Mouse (Mus musculus) lung, adult 18-20 months (tissue): ENCODE measurements around the gene Shcbp1l.
A peak's percentile ranks its signal among the peaks of the same experiment; 100 is the strongest.
"Not testable (repeated sequence)": the region's sequence is repeated elsewhere in the genome, so short reads cannot be mapped to it uniquely, and the experiment has no call there.

Experiments
- DNase-seq, 2 experiments: peaks; one replicate each; pipeline ENCODE4 v3.0.0; 2022; ENCODE audit warnings: mixed read lengths in 2 of 2

The Shcbp1l gene

GRCm38 (mm10) chr1:153424271-153424670, 691 bp upstream of the Shcbp1l start:
- no peak for DNase-seq

DNA sequence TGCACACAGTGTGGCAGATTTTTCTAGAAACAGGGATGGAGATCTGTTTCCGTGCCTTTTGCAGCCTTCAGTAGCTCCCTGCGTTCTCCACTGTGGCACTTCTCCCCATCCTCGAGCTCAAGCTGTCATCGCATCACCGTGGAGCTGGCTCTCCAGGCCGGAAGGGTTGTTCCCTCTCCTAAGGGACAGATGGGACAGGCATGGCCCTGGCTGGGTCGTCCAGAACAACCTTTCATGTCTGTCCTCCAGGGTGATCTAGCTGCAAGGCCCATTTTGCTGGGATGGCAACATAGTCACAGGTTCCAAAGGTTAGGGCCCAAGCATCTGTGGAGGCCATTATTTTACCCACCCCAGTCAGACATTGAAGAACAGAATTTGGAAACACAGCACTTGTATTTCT, 6.2 kb downstream of the Shcbp1l start:
- DNase-seq = no peak

- DNase-seq = no peak
Measured at GRCm38 (mm10) chr1:153431701-153432100, 6.7 kb downstream of the Shcbp1l start.

DNA sequence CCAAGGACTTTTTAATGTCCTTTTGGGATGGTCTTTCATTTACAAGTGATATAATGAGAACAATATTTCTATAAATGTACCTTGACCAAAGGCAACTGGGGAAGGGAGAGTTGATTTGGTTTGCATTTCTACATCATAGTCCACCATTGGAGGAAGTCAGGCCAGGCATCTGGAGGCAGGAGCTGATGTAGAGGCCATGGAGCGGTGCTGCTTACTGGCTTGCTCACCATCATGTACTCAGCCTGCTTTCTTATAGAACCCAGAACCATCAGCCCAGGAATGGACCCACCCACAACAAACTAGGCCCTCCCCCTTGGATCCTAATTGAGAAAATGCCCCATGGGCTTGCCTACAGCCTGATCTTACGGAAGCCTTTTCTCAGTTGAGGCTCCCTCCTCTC, 7.4 kb downstream of the Shcbp1l start:
- no peak for DNase-seq

DNA sequence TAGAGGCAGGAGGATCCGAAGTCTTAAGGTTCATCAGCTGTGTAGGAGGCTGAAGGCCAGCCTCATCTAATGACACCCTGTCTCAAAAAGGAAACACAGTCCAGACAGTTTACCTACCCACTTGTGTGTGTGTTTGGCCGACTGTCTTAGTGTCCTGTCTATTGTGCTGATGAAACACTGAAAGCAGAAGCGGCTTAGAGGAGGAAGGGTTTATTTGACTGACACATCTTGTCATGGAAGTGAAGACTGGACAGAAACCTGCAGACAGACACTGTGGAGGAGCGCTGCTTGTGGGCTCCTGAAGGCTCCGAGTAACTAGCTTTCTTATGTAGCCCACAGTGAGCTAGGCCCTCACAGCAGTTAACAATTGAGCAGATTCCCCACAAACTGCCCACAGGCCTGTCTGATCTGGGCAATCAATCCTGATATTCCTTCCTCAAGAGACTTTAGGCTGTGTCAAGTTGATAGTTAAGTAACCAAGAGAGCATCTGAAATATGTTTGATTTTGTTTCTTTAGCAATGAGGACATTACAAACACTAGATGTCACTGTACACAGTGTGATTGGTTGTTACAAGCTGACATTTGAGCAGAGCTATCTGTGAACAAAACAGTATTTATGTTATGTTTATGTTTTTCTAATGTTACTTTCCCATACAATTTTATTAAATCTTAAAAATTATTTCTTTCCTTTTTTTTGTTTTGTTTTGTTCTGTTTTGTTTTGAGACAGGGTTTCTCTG, 9.1 kb downstream of the Shcbp1l start:
- DNase-seq = no peak

- DNase-seq = no peak
Measured at GRCm38 (mm10) chr1:153437536-153437935, 12.6 kb downstream of the Shcbp1l start.

DNA sequence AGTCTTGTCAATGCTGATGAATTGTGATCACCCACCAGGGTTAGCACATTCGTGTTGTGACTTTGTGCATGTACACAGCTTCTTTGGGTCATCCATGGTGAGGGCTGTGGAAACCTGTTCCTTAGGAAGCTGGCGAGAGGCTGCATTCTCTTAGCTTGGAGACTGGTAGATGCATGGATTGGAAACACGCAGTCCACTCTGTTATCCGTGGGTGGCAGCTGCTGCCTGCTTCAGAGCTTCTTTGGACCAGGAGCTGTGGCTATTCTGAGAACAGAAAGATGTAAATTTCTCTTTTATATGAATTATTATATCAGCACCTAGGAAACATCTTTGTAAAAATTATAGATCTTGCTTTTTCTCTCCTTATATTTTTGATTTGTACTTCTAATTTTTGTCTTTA, 15.8 kb downstream of the Shcbp1l start:
- no peak for DNase-seq

GRCm38 (mm10) chr1:153441656-153442055, 16.7 kb downstream of the Shcbp1l start:
- no peak for DNase-seq

DNA sequence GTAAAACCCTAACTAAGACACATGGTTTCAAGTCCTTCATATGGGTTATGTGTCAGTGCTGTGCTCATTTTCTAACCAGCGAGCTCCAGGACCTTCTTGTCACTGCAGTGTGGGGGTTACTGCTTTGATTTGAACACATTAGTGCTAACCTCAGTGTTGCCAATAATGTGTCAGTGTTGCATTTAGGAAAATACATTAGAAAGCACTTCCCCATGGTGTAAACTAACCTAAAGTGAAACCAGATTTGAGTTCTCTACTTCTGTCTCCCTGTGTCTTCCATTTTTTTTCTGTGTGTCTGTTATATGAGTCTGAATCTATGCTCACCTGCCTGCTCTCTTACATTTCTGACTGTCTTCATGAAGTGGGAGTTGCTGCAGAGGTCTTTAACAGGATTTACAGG, 18.1 kb downstream of the Shcbp1l start:
- no peak for DNase-seq

GRCm38 (mm10) chr1:153443632-153444031, 18.7 kb downstream of the Shcbp1l start:
- DNase-seq = no peak

DNA sequence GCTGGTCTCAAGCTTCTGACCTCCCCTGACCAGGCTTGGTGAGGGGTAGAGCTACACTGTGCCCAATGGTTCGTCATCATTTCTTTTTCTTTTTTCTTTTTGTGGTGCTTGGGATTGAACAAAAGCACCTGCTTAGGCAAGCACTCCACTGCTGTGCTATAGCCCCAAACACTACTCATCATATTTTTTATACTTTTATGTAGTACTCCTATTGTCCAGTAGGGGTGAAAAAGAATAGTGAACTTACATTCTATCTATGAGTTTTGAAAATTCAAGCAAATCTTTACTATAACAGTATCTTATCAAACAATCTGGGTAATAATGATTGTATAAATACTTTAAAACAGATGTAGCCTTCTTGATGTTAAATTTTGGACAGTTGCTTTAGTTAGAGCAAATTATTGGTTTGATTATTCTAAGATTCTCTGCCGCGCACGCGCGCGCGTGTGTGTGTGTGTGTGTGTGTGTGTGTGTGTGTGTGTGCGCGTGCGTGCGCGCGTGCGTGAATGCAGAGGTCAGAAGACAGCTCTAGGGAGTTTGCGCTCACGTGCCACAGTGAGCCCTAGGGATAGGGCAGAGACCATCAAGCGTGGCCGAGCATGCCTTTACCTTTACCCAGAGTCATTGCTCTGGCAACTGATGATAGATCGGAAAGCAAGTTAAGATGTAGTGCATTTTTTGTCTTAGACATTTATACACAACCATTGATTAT, 21.3 kb downstream of the Shcbp1l start:
- no peak for DNase-seq

- peak; percentile 10 to 21 for DNase-seq
Measured at GRCm38 (mm10) chr1:153451237-153452154, 26.5 kb downstream of the Shcbp1l start.

DNA sequence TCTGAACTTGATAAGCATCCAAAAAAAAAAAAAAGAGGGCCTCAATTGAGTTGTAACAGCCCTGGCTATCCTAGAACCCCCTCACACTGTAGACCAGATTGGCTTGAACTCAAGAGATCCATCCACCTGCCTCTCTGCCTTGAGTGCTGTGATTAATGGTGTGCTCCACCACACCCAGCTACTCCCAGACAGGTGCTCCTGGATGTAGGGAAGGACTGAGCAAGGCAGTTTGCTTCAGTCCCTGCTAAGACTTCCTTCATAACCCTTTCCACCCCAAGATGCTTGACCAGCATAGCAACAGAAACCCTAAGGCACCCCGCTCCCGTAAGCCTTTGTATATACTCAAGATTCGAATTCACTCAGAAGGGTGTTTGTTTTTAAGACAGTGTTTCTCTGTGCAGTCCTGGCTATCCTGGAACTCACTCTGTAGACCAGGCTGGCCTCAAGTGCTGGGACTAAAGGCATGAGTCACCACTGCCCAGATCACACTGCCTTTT, 28.2 kb downstream of the Shcbp1l start:
- no peak for DNase-seq

GRCm38 (mm10) chr1:153456137-153456536, 31.2 kb downstream of the Shcbp1l start:
- DNase-seq = no peak

- DNase-seq = no peak
Measured at GRCm38 (mm10) chr1:153461796-153462195, 36.8 kb downstream of the Shcbp1l start.

DNA sequence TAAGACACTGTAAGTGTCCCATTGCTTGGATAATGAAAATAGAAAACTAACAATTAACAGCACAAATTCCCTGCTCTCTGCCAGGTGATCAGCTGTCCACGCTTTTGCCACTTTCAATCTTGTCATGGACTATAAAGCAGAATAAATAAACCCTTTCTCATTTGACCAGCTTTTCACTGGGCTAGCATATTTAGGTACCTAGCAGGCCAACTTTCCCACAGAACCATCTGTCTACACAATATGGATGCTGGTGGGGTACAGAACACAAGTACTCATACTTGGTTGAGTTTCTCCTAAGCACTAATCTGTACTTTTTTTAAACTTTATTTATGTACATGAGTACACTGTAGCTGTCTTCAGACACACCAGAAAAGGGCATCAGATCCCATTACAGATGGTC, 54.3 kb downstream of the Shcbp1l start:
- DNase-seq = no peak

DNA sequence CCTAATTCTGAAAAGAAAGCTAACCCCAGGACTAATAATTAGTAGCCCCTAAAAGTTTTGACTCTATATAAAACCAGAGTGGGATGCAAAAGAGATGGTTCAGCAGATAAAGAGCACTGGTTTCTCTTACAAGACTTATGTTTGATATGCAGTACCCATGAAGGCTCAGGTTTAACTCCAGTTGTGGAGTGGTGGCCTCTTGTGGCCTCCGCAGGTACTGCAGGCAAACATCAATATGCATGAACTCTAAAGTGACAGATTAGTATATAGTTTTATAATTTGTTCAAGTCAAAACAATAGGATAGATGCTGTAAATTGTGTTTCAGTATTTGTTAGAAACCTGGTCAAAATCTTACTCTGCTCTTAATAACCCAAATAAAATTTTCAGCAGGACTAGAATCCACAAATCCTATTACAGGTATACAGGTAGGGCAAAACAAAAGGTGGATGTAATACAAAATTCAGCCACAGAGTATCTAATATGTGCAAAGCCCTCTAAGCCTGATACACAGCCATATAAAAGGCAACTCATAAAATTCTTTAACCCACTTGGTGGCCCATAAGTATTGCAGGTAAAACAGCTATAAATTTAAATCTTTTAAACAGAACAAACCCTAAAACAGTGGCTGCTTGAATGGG, 55.5 kb downstream of the Shcbp1l start:
- DNase-seq = peak; percentile 50 to 53

DNA sequence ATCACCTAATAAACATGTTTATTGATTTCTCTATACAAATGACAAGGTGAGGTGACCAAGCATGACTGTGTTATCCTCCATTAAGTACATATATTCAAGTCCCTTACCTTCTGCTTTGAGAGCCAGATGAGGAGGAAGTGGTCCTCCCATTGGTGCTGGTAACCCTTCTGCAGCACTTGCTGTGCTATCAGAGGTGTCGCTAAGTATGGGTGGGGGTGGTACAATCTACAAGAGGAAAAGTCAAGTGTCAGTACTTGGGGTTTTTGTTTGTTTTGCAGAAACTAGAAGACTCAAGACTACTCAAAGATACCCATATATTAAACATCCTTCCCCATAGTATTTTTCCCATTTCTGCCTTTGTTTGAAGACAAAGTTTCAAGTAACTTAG, 56.1 kb downstream of the Shcbp1l start:
- DNase-seq = no peak

DNA sequence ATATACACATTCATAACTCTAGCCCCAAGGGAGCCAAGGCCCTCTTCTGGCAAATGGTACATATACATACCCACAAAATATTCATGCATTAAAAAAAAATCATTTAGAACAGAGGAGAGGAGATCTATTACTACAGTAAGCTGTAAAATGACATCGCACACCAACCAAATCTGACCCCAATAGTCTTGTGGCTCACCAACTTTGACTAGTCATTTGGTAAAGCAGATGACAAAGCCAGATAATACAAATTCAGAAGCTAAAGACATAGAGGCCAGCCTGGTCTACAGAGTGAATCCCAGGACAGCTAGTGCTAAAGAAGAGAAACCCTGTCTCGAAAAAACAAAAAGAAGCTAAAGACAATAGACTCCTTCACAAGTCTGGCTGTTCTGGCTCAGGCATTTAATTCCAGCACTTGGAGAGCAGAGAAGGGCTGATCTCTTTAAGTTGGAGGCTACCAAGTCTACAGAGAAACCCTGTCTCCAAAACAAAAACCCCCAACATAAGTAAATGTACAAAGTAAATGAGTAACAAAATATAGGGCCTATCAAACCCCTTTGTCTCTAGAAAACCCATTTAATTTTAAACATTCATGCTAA, 60.3 kb downstream of the Shcbp1l start:
- no peak for DNase-seq

DNA sequence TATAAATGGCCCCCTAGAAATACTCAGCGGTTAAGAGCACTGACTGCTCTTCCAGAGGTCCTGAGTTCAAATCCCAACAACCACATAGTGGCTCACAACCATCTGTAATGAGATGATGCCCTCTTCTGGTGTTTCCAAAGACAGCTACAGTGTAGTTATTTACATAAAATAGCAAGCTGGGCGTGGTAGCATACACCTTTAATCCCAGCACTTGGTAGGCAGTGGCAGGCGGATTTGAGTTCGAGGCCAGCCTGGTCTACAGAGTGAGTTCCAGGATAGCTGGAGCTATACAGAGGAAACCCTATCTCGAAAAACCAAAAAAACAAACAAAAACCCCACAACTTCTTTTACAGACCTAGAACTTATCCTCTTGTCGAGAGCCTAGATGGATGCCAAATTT, 61.2 kb downstream of the Shcbp1l start:
- DNase-seq = not testable (repeated sequence)

DNA sequence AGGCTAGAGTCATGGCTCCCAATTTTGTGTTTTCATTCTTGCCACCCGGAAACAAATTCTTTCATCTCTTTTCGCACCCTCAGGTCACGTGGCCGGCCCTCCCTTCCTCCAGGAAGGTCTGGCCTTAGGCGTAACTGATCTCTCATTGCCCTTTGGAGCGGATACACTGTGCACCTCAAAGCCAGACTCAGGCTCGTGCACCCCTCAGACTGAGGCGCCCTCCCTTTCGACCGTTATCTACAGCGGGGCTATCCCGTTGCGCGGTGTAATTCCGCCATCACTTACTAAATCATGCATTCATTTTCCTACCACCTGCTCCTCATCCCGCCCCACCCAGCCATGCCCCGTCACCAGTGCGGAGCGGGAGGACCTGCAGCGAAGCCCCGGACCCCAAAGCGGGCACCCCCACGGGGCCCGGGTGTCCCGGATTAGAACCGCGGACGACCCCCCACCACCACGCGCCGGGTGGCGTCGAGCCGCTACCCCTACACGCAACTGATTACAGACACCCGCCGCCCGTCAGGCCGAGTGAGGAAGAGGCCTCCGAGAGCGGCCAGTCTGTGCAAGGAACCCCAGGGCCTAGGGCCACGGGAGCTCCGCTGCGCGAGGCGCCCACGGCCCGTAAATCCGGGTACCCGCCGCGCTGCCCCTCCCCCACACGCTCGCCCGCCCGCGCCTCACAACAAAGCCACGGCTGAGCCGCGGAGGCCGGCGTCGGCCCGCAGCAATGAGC, 62.0 kb downstream of the Shcbp1l start:
- peak; percentile 60 to 61 for DNase-seq

GRCm38 (mm10) chr1:153487500-153487879, 62.5 kb downstream of the Shcbp1l start, which contains the start of gene Dhx9:
Gene Dhx9 (minus strand): TSS chr1:153487660.
- peak; percentile 96 to 98 for DNase-seq
